Mouse (Mus musculus) liver, embryonic 11.5 days (tissue): Measurements from ENCODE around the gene Gstp1. TPM values are rescaled to one million over a fixed set of nuclear protein-coding genes. Genes with fewer than 3 reads are reported as not detected.
A peak's percentile ranks its signal among the peaks of the same experiment; 100 is the strongest.
"Not testable (repeated sequence)": the region's sequence is repeated elsewhere in the genome, so short reads cannot be mapped to it uniquely, and the experiment has no call there.

ENCODE experiments used
- ATAC-seq: fragments of 200-750 bp; cut with Nextera tagmentation; replicated peaks from 2 replicates; pipeline ENCODE4 v1.8.0; 2017; ENCODE audit warnings: moderate number of reproducible peaks, mild to moderate bottlenecking, moderate TSS enrichment, moderate library complexity; ENCODE audit not compliant: low FRiP score
- DNase-seq: peaks from one replicate; pipeline ENCODE4 v3.0.0-alpha.2; 2017; ENCODE audit warnings: low spot score
- H3K27ac ChIP-seq: fragments of 300-500 bp; sonication (generic); 2 replicates; pipeline ENCODE4 v1.5.1; 2014; ENCODE audit warnings: mild to moderate bottlenecking, low read depth, low read length, control low read depth
- H3K27me3 ChIP-seq: fragments of 300-500 bp; sonication (generic); replicated peaks from 2 replicates; pipeline ENCODE4 v1.6.1; 2014; ENCODE audit warnings: low read length, mixed read lengths; ENCODE audit not compliant: control insufficient read depth, insufficient read depth
- H3K36me3 ChIP-seq: fragments of 300-500 bp; sonication (generic); 2 replicates; pipeline ENCODE4 v1.6.1; 2014; ENCODE audit warnings: mild to moderate bottlenecking, low read length, moderate library complexity, mixed read lengths; ENCODE audit not compliant: control insufficient read depth, insufficient read depth
- H3K4me1 ChIP-seq: fragments of 300-500 bp; sonication (generic); replicated peaks from 2 replicates; pipeline ENCODE4 v1.6.1; 2014; ENCODE audit warnings: low read length, mixed read lengths; ENCODE audit not compliant: control insufficient read depth, insufficient read depth
- H3K4me2 ChIP-seq: fragments of 300-500 bp; sonication (generic); 2 replicates; pipeline ENCODE4 v1.6.1; 2014; ENCODE audit warnings: mild to moderate bottlenecking, control low read depth, moderate library complexity
- H3K4me3 ChIP-seq: fragments of 300-500 bp; sonication (generic); 2 replicates; pipeline ENCODE4 v1.5.1; 2014; ENCODE audit warnings: low read depth, low read length, control low read depth
- H3K9ac ChIP-seq: fragments of 300-500 bp; sonication (generic); 2 replicates; pipeline ENCODE4 v1.6.1; 2014; ENCODE audit warnings: low read depth, low read length, control low read depth
- H3K9me3 ChIP-seq: fragments of 300-500 bp; sonication (generic); 2 replicates; pipeline ENCODE4 v1.6.1; 2016; ENCODE audit warnings: low read length, inconsistent platforms, mixed read lengths; ENCODE audit not compliant: control insufficient read depth
- WGBS: fragments of 180-500 bp; shearing (Covaris S2); extraction: QIAGEN DNeasy Blood & Tissue Kit; methylation state at CpG from one replicate; pipeline ENCODE4 v1.1.7; 2014; 5-methylcytosine and 5-hydroxymethylcytosine counted together
- polyA plus RNA-seq: library from polyadenylated mRNA; unstranded; fragments of >200 nt; fragmentation: Nextera tagmentation; extraction: Ambion mirVana; gene quantifications from 2 replicates; pipeline ENCODE4 v1.2.1, GENCODE M21; 2014

Gene Gstp1
- polyA plus RNA-seq, 1 experiment from 2014 or later, result 765 TPM

DNA sequence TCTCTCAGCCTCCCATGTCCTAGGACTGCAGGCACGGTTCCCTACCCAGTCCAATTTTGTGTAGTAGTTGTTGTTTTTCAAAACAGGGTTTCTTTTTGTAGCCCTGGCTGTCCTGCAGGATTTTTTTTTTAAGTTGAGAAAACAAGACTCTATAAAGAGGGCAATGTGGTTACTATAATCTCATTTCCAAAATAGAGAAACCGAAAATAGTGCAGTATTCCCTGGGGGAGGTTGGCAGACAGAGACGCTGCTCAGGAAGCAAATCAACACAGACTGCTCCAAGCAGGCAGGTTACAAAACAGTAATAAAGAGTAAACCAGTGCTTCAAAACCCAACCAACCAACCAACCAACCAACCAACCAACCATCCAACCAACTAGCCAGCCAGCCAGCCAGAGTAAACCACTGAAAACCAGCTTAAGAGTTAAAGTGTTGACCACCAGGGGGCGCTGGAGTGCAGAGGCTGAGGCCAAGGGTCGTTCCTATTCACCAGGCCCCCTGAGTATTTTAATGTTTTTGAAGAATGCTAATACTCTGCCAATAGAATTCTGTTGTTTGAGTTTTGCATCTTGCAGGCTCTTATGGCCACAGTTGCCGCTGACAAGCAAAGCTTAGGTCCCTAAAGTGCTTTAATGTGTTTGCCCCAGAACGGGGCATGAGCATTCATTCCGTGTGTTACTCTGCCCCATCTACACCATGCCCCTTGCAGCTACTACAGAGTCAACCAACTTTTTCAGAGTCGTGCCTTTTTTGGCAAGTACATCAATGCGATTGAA is 14.1 kb upstream of the Gstp1 start:
- Histone ChIP-seq H3K27ac (no peak overlapping the region), H3K9me3 (peaks cover 3% of the 10 kb centered on the region), H3K27me3 (no peaks in the 10 kb centered on the region), H3K4me2 (no peak overlapping the region), H3K36me3 (no peaks in the 10 kb centered on the region), H3K4me3 (no peak overlapping the region), H3K9ac (no peak overlapping the region), H3K4me1 (peaks cover 14% of the 10 kb centered on the region)
- DNase-seq (peak; percentile 59), ATAC-seq (no peak)
- 55% methylated on average over 10 of the region's 10 CpGs for WGBS

DNA sequence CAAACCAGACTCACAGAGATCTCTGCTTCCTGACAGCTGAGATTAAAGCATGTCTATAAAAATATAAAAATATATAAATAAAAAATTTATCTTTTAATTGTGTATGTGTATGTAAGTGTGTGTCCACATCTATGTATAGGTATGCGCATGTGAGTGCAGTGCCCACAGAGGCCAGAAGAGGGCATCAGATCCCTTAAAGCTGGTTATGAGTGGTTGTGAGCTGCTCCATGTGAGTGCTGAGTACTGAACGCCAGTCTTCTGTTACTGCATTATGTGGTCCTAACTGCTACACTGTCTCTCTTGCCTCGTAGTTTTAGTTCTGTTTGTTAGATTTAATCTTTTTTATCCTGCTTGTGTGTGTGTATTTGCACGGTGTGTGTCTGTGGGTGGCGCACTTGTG is 13.2 kb upstream of the Gstp1 start:
- 90% methylated on average over 5 of the region's 5 CpGs for WGBS
- DNase-seq (no peak), ATAC-seq (no peak)
- Histone ChIP-seq H3K4me2 (no peak overlapping the region), H3K4me3 (no peak overlapping the region), H3K27ac (no peak overlapping the region), H3K9me3 (peaks cover 3% of the 10 kb centered on the region), H3K4me1 (peaks cover 17% of the 10 kb centered on the region), H3K36me3 (no peaks in the 10 kb centered on the region), H3K27me3 (no peaks in the 10 kb centered on the region), H3K9ac (no peak overlapping the region)

DNA sequence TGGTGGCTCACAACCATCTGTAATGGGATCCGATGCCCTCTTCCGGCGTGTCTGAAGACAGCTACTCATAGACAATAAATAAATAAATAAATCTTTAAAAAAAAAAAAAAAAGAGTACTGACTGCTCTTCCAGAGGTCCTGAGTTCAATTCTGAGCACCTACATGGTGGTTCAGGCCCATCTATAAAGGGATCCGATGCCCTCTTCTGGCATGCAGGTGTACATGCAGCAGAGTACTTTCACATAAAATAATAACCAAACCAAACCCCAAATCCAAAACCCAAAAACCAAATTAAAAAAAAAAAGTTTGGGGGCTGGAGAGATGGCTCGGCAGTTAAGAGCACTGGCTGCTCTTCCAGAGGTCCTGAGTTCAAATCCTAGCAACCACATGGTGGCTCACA is 11.3 kb upstream of the Gstp1 start:
- ATAC-seq, H3K36me3 ChIP-seq: not testable (repeated sequence)

DNA sequence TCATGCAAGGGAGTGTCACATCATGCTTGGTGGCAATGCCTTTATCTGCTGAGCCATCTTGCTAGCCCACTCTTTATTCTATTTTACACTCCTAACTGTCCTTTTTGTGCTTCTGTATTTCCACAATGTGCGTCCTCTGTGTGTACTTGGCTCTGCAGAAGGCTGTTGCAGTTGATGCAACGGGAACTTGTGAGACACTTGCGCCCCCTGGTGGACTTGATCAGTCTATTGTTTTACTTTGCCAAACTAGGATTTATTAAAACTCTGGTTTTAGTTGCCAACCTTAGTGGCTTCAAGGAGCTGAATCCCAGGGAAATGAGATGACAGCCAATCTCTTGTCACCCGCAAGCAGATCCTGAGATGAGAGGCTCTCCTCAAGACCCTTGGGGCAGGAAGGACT is 10.1 kb upstream of the Gstp1 start:
- 22% methylated on average over 4 of the region's 4 CpGs for WGBS
- Histone ChIP-seq H3K4me3 (no peak overlapping the region), H3K27ac (peak overlapping the region; percentile 73; the same call in 1 of the 2 replicates), H3K4me1 (peaks cover 14% of the 10 kb centered on the region), H3K27me3 (no peaks in the 10 kb centered on the region), H3K36me3 (no peaks in the 10 kb centered on the region), H3K9me3 (peaks cover 7% of the 10 kb centered on the region), H3K4me2 (no peak overlapping the region), H3K9ac (no peak overlapping the region)
- ATAC-seq, result no peak
- peak; percentile 68 for DNase-seq

More for the DNA sequence above, 11.3 kb upstream of the Gstp1 start:
- not testable (repeated sequence) for H3K4me3 ChIP-seq, H3K9me3 ChIP-seq, H3K4me2 ChIP-seq, DNase-seq, H3K27ac ChIP-seq, H3K27me3 ChIP-seq, H3K9ac ChIP-seq
- peaks cover 14% of the 10 kb centered on the region for H3K4me1 ChIP-seq
- WGBS, result 68% methylated on average over 5 of the region's 5 CpGs

DNA sequence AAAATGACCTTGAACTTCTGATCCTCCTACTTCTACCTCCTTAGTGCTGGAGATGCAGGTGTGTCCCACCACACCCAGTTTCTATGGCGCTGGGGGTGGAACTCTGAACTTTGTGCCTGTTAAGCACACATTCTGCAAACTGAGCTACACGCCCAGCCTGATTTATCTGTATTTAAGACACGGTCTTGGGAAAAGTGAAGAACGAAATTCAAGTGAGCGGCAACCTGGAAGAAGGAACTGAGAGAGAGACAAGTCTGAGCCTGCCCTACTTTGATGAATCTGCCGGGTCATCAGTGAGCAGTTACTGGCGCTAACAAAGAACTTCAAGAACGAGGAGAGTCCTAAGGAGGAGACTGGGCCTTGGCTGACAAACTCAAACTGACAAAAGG is 9.1 kb upstream of the Gstp1 start:
- Histone ChIP-seq H3K27ac (peak overlapping the region; percentile 73), H3K36me3 (no peaks in the 10 kb centered on the region), H3K9ac (no peak overlapping the region), H3K27me3 (no peaks in the 10 kb centered on the region), H3K4me2 (peak overlapping the region; percentile 44), H3K4me3 (no peak overlapping the region), H3K4me1 (peaks cover 14% of the 10 kb centered on the region), H3K9me3 (peaks cover 7% of the 10 kb centered on the region)
- ATAC-seq, result peak; percentile 78
- 65% methylated on average over 8 of the region's 8 CpGs for WGBS
- no peak for DNase-seq

DNA sequence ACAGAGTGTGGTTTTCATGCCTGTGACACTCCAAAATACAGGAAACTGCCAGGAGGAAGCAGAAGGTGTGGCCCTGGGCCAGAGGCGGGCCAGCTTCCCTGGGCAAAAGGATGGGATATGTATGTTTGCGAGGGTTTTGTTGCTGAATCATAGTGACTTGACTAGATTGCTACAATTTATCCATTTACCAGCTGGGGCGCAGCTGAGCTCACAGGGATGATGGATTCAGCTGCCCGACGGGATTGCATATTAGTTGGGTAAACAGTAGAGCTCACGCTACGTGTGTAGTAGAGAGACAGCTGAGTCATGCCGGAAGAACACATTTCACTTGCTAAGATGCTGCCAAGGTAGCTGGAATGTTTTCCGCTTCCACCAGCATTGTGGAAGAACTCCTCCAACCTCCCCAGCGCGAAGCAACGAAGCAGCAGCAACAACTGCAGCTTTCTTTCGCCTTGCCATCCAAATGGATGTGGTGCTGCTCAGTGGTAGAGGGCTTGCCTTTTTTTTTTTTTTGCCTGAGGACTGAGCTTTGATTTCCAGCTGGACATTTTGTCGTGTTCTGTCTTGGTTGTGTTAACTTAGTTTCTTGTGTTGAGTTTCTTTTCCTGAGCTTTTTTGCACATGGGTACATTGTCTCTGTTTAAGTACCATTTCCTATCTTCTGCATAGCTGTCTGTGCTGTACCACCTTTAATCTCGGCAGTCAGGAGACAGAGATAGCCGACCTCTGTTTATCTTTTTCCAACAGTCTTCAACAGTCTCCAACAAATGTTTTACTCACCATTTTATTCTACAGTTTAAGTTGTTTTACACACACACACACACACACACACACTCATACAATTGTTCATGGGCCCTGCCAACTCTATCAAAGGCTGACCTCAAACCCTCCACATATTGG is 8.4 kb upstream of the Gstp1 start, which contains the start of gene Gstp2:
Gene Gstp2 (minus strand): TSS at position 58 of the 900 bp plus-strand sequence.
- H3K36me3 ChIP-seq, result no peaks in the 10 kb centered on the region
- DNase-seq (no peak), ATAC-seq (peak; percentile 73)
- H3K27me3 ChIP-seq, result no peaks in the 10 kb centered on the region
- peak within 1 kb of the TSS; percentile 44 for H3K4me2 ChIP-seq
- peaks cover 7% of the 10 kb centered on the region for H3K9me3 ChIP-seq
- H3K4me3 ChIP-seq, result no peak within 1 kb of the TSS
- H3K4me1 ChIP-seq, result peaks cover 14% of the 10 kb centered on the region
- H3K27ac ChIP-seq, result peak within 1 kb of the TSS; percentile 73
- WGBS, result 53% methylated on average over 16 of the region's 16 CpGs
- H3K9ac ChIP-seq, result 0 out of 2 replicates have a peak within 1 kb of the TSS, but pooled peaks have one; percentile 32

DNA sequence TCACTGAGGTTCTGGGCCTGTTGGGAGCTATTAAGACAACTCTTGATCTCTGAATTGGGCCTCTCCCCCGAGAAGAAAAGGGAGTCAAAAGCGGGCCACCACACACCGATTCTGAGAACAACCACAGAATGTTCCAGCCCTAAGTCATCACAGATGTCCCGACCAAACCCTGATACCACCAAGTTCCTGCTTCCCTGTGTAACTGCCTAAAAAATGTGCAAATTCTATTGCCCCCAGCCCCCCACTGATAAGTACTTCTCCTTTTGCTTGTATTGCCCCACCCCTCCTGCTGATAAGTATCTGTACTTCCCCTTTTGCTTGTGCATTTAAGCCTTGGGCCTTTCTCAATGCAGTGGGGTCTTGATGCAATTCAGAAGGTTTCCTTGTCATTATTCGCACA is 6.3 kb upstream of the Gstp1 start:
- 64% methylated on average over 5 of the region's 5 CpGs for WGBS
- not testable (repeated sequence) for H3K27me3 ChIP-seq, H3K4me2 ChIP-seq, H3K9ac ChIP-seq, H3K4me3 ChIP-seq, ATAC-seq, H3K9me3 ChIP-seq, H3K36me3 ChIP-seq, DNase-seq
- peak overlapping the region; percentile 43; the same call in 1 of the 2 replicates for H3K27ac ChIP-seq
- H3K4me1 ChIP-seq, result peaks cover 14% of the 10 kb centered on the region

DNA sequence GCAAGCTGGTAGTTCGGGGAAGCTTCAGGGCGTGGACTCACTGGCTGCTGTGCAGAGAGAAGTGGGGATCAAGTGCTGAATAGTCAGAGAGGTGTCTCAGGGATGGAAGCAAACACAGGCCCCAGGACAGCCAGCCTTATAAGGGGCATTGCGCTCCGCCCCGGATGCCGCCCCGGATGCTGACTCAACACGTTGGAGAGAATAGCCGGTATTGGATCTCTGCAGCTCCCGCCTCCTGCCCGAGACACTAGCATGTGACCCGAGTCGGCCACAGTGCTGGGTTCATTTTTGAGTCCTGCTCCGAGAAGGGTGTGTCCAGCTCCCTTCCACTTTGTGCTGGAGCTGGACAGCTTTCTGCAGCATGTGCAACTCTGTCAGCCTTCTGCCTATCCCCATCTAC is 4.3 kb upstream of the Gstp1 start:
- Histone ChIP-seq H3K4me3 (no peak overlapping the region), H3K4me2 (no peak overlapping the region), H3K4me1 (peaks cover 18% of the 10 kb centered on the region), H3K27me3 (no peaks in the 10 kb centered on the region), H3K9ac (no peak overlapping the region), H3K9me3 (peaks cover 5% of the 10 kb centered on the region), H3K27ac (no peak overlapping the region), H3K36me3 (no peaks in the 10 kb centered on the region)
- DNase-seq, result no peak
- 70% methylated on average over 14 of the region's 14 CpGs for WGBS
- ATAC-seq, result no peak
